Mouse (Mus musculus) fibroblast of lung, adult 2 months (primary cell): ENCODE measurements at regions not wholly inside any gene's neighbourhood (a gene's known extent, or its start where the extent isn't known, plus 50 kb on each side); places are given as distances from the start of the nearest gene placed in this dataset.

Experiments
- DNase-seq: peaks from one replicate; pipeline ENCODE4 v3.0.0-alpha.2; 2011; ENCODE audit warnings: low read depth

- DNase-seq: no peak
These were observed 501.8 kb upstream of the Mms22l start for GRCm38 (mm10) chr4:23994261-23994965.

- no peak for DNase-seq
These were observed 489.8 kb upstream of the Mms22l start for GRCm38 (mm10) chr4:24006257-24006955.

DNA sequence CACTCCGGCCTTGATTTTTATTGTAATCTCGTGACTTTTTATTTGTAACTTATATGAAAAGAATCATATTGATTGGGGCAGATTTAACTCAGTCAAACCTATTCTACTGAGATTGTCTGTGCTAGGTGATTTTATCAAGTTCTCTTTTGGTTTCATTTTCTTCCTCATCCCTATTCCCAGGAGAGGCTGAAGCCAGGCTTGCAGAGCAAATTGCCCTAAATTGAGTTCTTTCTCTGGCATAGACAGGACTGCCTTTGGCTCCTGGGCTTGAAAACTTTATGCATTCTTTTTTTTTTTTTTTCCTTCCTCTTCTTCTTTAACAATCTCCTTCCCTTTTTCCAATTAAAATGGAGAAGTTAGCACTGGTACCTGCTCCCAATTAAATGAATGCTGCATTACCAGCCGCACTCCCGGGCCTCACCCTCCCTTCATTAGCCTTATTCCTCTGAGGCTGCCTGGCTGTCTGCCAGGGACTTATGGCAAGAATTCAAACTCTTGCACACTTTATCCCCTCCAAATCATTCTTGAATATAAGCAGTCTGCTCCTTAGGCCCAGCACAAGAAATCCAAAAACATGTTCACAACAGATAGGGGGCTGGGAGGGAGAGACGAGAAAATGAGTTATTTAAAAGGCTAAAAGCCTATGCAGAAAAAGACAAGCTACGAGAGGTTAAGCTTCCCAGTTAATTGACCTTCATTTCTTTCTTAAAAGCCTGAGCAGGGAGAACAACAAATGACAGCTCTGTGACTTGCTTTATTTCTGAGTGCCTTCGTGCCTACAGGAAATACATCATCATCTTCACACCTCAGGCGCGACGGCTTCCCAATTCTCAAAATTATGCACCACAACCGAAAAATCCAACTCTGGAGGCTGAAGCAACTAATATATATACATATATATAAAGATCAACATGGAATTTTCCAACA lies 476.8 kb upstream of the Mms22l start:
- no peak for DNase-seq
